Mouse (Mus musculus) kidney, adult 2 months (tissue): ENCODE results near the gene Tbca.

Source experiments
- CTCF ChIP-seq: fragments of 200-500 bp; conservative IDR thresholded peaks from 2 replicates; pipeline ENCODE4 v1.5.1; 2011; ENCODE audit warnings: low read depth, mild to moderate bottlenecking, control low read depth, low read length, moderate library complexity, mixed read lengths; ENCODE audit not compliant: insufficient read depth, insufficient read length
- POLR2A ChIP-seq: fragments of 200-500 bp; IDR thresholded peaks from one replicate; pipeline ENCODE4 v1.6.1; 2011; ENCODE audit warnings: low read depth, low read length, control low read depth

GRCm38 (mm10) chr13:94794689-94795088 is 6.0 kb downstream of the Tbca start:
- TF ChIP-seq CTCF, result no peak
- TF ChIP-seq POLR2A, result no peak
